9 mouse cellular contexts compared by ENCODE assay signal in the genomic region with DNA sequence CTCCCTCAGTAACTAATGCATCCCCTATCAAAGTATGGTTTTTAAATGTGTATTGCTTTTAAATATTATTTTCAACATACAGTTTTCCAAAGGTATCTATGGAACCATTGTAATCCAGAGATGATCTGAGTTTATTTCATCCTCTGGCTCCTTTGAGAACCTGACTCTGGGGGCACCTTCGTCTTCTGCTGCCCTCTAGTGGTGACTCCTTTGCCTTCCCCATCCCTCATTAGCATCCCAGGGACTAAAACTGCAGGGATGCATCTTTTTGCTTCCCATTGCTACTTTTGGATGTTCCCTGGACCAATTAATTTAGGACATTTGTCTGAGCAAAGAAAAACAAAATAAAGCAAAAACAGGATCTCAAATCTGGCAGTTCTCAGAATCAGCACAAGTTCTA.
DNase-seq lines count a peak whose midpoint lies in the region; ATAC-seq and TF ChIP-seq lines count a peak whose summit lies in the region.
"Had no signal": no experiment of that assay in that cellular context is flagged by ENCODE, and none has a peak within 500 bp of the region (broad histone marks: within the 10 kb centered on the region; RNA-seq: fewer than 3 reads in every experiment).

No protein-coding gene starts in this region.

- no peak overlapping the region for H3K4me3 ChIP-seq in bone marrow macrophage, adult 2 months (ENCODE audit: insufficient read depth, low read length)
- no peak overlapping the region for H3K4me3 ChIP-seq in limb, embryonic 10.5 days
- H3K4me3 ChIP-seq: neural tube, embryonic 12.5 days had no signal

- TF ChIP-seq CTCF in bone marrow macrophage, adult 2 months (IDR thresholded peaks at IDR 0.05; ENCODE audit: low read depth, low read length) = peak; percentile 75

- H3K36me3 ChIP-seq in limb, embryonic 10.5 days = no peaks in the 10 kb centered on the region
- H3K36me3 ChIP-seq: neural tube, embryonic 12.5 days had no signal

- no peaks in the 10 kb centered on the region for H3K9me3 ChIP-seq in limb, embryonic 10.5 days (replicated peaks)
- H3K9me3 ChIP-seq: neural tube, embryonic 12.5 days had no signal

- H3K4me1 ChIP-seq in bone marrow macrophage, adult 2 months (ENCODE audit: control insufficient read depth, insufficient read depth, low read length) = no peaks in the 10 kb centered on the region
- H3K4me1 ChIP-seq in limb, embryonic 10.5 days = no peaks in the 10 kb centered on the region
- H3K4me1 ChIP-seq: neural tube, embryonic 12.5 days had no signal

- 0% methylated on average over 1 of the region's 1 CpGs for WGBS in limb, embryonic 10.5 days

- no peaks in the 10 kb centered on the region for H3K27me3 ChIP-seq in limb, embryonic 10.5 days (ENCODE audit: low read depth, poor library complexity, severe bottlenecking)
- H3K27me3 ChIP-seq: neural tube, embryonic 12.5 days had no signal

- 0 out of 2 replicates have a peak, but pooled peaks have one; percentile 58 for ATAC-seq in erythroblast, adult 5-6 weeks (replicated peaks; ENCODE audit: low FRiP score, poor library complexity, severe bottlenecking)
- ATAC-seq in inflammation-experienced regulatory T-cells, adult 6 months = peak; percentile 63
- ATAC-seq in monocyte, adult 5-6 weeks (replicated peaks; ENCODE audit: insufficient number of reproducible peaks, low FRiP score, low TSS enrichment, poor library complexity, severe bottlenecking) = no peak

- H3K27ac ChIP-seq in bone marrow macrophage, adult 2 months (ENCODE audit: insufficient read depth, low read depth, low read length) = no peak overlapping the region
- H3K27ac ChIP-seq in limb, embryonic 10.5 days = no peak overlapping the region
- H3K27ac ChIP-seq: neural tube, embryonic 12.5 days had no signal

- DNase-seq in 3T3-L1 (ENCODE audit: low read depth, low spot score) = peak; percentile 77
- peak; percentile 53 for DNase-seq in CD4-positive helper T cell, adult 2 months (ENCODE audit: low read depth, low spot score)
- peak; percentile 65 for DNase-seq in limb, embryonic 10.5 days (ENCODE audit: low spot score)
- peak; percentile 14 for DNase-seq in ovary, postnatal 36 days (ENCODE audit: low spot score)

- TF ChIP-seq POLR2A in bone marrow macrophage, adult 2 months (IDR thresholded peaks at IDR 0.05; ENCODE audit: borderline replicate concordance, low read depth, low read length) = no peak

Comparison
In these comparisons a context has a peak if more than half of its experiments do, and no peak if none do; other contexts are left out.
1. DNase-seq: peak in every context shown above with its lines; median percentile 77 in 3T3-L1; 65 in limb, embryonic 10.5 days; 53 in CD4-positive helper T cell, adult 2 months; 14 in ovary, postnatal 36 days.